Mouse (Mus musculus) forebrain, embryonic 16.5 days (tissue): ENCODE results near the gene Stpg2. TPM values are rescaled to one million over a fixed set of nuclear protein-coding genes. Genes with fewer than 3 reads are reported as not detected.

ENCODE experiments used
- ATAC-seq: fragments of 200-750 bp; cut with Nextera tagmentation; 2 replicates; pipeline ENCODE4 v1.8.0; 2017; ENCODE audit warnings: mild to moderate bottlenecking, moderate library complexity
- H3K27ac ChIP-seq: fragments of 300-500 bp; sonication (generic); 2 replicates; pipeline ENCODE4 v1.5.1; 2014; ENCODE audit warnings: low read length, control low read depth
- H3K27me3 ChIP-seq: fragments of 300-500 bp; sonication (generic); replicated peaks from 2 replicates; pipeline ENCODE4 v1.6.1; 2014; ENCODE audit warnings: low read length; ENCODE audit not compliant: control insufficient read depth, insufficient read depth
- H3K36me3 ChIP-seq: fragments of 300-500 bp; sonication (generic); 2 replicates; pipeline ENCODE4 v1.6.1; 2014; ENCODE audit not compliant: control insufficient read depth, insufficient read depth
- H3K4me1 ChIP-seq: fragments of 300-500 bp; sonication (generic); replicated peaks from 2 replicates; pipeline ENCODE4 v1.6.1; 2014; ENCODE audit warnings: low read length; ENCODE audit not compliant: control insufficient read depth, insufficient read depth
- H3K4me2 ChIP-seq: fragments of 300-500 bp; sonication (generic); 2 replicates; pipeline ENCODE4 v1.6.1; 2014; ENCODE audit warnings: mild to moderate bottlenecking, low read length, control low read depth
- H3K4me3 ChIP-seq: fragments of 300-500 bp; sonication (generic); replicated peaks from 2 replicates; pipeline ENCODE4 v1.5.1; 2014; ENCODE audit warnings: mild to moderate bottlenecking, low read length, control low read depth
- H3K9ac ChIP-seq: fragments of 300-500 bp; sonication (generic); replicated peaks from 2 replicates; pipeline ENCODE4 v1.6.1; 2014; ENCODE audit warnings: low read depth, low read length, control low read depth
- H3K9me3 ChIP-seq: fragments of 300-500 bp; sonication (generic); 2 replicates; pipeline ENCODE4 v1.6.1; 2016; ENCODE audit warnings: low read length; ENCODE audit not compliant: control insufficient read depth
- WGBS: fragments of 180-500 bp; shearing (Covaris S2); extraction: QIAGEN DNeasy Blood & Tissue Kit; methylation state at CpG from one replicate; pipeline ENCODE4 v1.1.7; 2014; 5-methylcytosine and 5-hydroxymethylcytosine counted together
- polyA plus RNA-seq: library from polyadenylated mRNA; unstranded; fragments of >200 nt; fragmentation: Nextera tagmentation; extraction: Ambion mirVana; gene quantifications from 2 replicates; pipeline ENCODE4 v1.2.1, GENCODE M21; 2015

Stpg2 gene
- polyA plus RNA-seq, 1 experiment from 2014 or later = not detected

DNA sequence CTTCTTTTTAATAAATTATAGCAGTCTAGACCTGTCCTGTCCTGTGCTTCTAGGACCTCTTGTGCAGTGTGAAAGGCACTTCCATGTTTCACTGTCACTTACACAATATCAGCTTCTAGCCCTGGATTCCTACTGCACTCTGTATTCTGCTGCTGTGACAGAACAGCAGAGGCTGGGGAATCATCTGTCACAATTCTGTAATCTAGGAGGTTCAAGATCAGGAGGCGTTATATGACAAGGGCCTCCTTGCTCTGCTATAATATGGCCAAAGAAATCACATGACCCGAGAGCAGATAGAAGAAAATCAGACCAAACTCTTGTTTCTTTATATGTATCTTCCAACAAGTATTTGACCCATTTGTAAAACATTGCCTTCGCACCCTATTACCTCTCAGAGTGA lies 175.0 kb downstream of the Stpg2 start:
- Histone ChIP-seq H3K9ac (no peak overlapping the region), H3K9me3 (no peaks in the 10 kb centered on the region), H3K4me1 (no peaks in the 10 kb centered on the region), H3K27me3 (no peaks in the 10 kb centered on the region), H3K4me3 (no peak overlapping the region), H3K27ac (no peak overlapping the region), H3K4me2 (no peak overlapping the region), H3K36me3 (no peaks in the 10 kb centered on the region)
- ATAC-seq = no peak
- WGBS = 93% methylated on average over 3 of the region's 3 CpGs

DNA sequence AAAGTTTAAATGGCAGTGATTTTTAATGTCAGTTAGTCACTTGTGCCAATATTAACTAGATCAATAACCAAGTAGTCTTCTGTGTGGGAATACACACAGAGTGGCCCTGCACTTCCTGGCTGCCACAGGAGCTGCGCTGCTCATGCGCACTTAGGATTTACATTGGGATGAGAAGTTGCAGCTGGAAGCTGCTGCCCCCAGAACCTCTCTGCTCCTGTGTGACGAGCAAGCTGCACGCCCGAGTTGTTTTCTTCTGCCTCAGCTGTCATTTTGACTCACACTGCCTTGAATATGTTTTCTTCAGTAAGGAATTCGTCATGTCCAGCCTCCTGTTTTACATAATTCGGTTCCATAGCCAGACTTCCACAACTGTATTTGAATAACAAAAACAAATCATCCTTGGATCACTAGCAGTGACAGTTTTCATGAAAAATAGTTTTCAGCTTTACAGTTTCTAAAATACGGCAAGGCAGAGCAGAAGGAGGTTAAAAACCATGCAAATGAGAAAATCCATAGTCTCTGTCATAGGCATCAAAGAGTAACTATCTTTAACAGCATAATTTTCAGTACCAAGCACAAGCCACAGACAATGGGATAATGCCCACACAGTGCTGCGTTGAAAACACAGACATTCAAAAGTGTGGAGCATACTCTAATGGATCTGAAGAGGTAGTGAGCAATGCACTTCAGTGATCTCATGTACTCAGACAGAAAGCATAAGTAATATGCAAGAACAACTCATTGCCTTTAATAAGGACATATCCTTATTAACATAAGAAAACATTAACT lies 191.8 kb downstream of the Stpg2 start:
- no peaks in the 10 kb centered on the region for H3K36me3 ChIP-seq
- no peak overlapping the region for H3K4me2 ChIP-seq
- H3K4me3 ChIP-seq = no peak overlapping the region
- no peaks in the 10 kb centered on the region for H3K4me1 ChIP-seq
- H3K9ac ChIP-seq = no peak overlapping the region
- no peak overlapping the region for H3K27ac ChIP-seq
- WGBS = 58% methylated on average over 9 of the region's 9 CpGs
- peak; percentile 58 for ATAC-seq
- H3K9me3 ChIP-seq = no peaks in the 10 kb centered on the region
- no peaks in the 10 kb centered on the region for H3K27me3 ChIP-seq

DNA sequence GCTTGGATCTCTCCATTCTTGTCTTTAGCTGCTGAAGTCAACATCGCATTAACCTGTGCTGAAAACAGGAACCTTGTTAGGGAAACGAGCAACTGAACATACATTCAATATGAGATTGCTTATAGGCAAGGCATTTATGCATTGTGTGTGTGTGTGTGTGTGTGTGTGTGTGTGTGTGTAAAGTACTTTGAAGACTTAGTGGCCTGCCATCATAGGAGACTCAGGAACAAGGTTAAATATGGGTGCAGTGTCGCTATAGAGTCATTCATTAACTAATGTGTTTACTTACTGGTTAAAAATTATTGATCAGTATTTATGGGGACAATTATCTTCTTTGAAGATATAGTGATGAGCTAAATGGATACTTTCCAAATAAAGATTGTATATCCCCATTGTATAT lies 199.2 kb downstream of the Stpg2 start:
- no peaks in the 10 kb centered on the region for H3K27me3 ChIP-seq
- H3K4me1 ChIP-seq = no peaks in the 10 kb centered on the region
- no peak for ATAC-seq
- H3K4me3 ChIP-seq = no peak overlapping the region
- no peaks in the 10 kb centered on the region for H3K9me3 ChIP-seq
- no peak overlapping the region for H3K27ac ChIP-seq
- no peak overlapping the region for H3K4me2 ChIP-seq
- no peaks in the 10 kb centered on the region for H3K36me3 ChIP-seq
- no peak overlapping the region for H3K9ac ChIP-seq
- WGBS = 91% methylated on average over 3 of the region's 3 CpGs

DNA sequence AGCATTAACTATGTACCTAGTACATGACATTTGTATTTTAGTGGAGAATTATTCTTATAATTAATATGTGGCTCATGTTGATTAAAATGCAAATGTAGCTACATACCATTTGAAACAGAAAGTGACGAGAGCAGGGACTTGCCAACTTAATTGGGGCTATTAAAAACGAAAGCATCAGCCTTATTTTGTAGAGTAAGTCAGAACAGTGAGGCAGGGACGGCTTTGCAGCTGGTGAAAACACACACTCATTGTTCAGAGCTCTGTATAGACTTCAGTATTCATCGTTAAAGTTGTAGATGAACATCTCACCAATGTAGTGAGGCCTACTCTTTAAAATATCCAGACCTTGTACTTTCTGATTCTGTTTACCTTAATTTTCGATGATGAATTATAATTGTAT lies 213.6 kb downstream of the Stpg2 start:
- Histone ChIP-seq H3K4me3 (no peak overlapping the region), H3K4me2 (no peak overlapping the region), H3K36me3 (no peaks in the 10 kb centered on the region), H3K27me3 (no peaks in the 10 kb centered on the region), H3K9me3 (no peaks in the 10 kb centered on the region), H3K4me1 (no peaks in the 10 kb centered on the region), H3K27ac (no peak overlapping the region), H3K9ac (no peak overlapping the region)
- ATAC-seq = peak; percentile 54; the same call in 1 of the 2 replicates
- 26% methylated on average over 5 of the region's 5 CpGs for WGBS

DNA sequence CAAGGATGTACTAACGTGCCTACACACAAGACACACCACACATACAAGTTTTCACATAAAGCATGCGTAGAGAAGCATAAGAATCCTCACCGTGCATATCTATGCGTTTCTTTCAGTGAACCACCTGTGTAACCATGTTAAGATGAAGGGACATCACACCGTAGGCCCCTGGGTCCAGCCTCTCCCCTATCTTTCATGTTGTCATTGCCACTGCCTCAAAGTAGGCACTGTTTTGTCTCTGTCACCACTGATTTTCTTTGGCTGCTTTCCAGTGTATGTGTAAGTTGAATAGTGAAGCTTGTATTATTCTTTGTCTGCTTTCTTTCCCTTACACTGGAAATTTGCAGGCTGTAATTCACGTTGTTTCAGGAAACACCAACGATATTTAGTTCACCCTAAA lies 236.7 kb downstream of the Stpg2 start:
- H3K4me2 ChIP-seq = no peak overlapping the region
- no peak overlapping the region for H3K4me3 ChIP-seq
- WGBS = 62% methylated on average over 7 of the region's 7 CpGs
- no peaks in the 10 kb centered on the region for H3K27me3 ChIP-seq
- no peak overlapping the region for H3K27ac ChIP-seq
- H3K4me1 ChIP-seq = no peaks in the 10 kb centered on the region; the same call in 1 of the 2 replicates
- H3K9me3 ChIP-seq = no peaks in the 10 kb centered on the region
- ATAC-seq = 0 out of 2 replicates have a peak, but pooled peaks have one; percentile 15
- no peaks in the 10 kb centered on the region for H3K36me3 ChIP-seq
- no peak overlapping the region for H3K9ac ChIP-seq

DNA sequence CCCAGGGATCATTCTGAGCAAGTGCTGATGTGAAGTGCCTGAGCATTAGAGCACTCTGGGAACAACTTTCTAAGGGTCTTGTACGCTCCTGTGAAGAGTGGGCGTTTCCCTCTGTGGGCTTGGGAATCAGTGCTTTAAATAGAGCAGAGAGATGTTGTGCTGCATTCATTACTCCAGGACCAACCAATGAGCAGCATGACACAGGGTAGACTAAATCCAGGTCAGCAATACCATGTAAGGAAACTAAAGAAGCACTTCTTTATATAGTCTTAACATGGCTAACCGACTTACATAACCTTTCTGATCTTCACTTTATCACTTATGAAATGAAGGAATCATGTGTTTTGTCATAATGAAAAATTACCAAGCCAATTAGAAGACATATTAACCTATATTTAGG lies 290.4 kb downstream of the Stpg2 start:
- Histone ChIP-seq H3K9me3 (no peaks in the 10 kb centered on the region), H3K4me2 (no peak overlapping the region), H3K27me3 (no peaks in the 10 kb centered on the region), H3K4me1 (no peaks in the 10 kb centered on the region), H3K9ac (no peak overlapping the region), H3K27ac (no peak overlapping the region), H3K4me3 (no peak overlapping the region), H3K36me3 (no peaks in the 10 kb centered on the region)
- 57% methylated on average over 3 of the region's 3 CpGs for WGBS
- ATAC-seq = no peak

DNA sequence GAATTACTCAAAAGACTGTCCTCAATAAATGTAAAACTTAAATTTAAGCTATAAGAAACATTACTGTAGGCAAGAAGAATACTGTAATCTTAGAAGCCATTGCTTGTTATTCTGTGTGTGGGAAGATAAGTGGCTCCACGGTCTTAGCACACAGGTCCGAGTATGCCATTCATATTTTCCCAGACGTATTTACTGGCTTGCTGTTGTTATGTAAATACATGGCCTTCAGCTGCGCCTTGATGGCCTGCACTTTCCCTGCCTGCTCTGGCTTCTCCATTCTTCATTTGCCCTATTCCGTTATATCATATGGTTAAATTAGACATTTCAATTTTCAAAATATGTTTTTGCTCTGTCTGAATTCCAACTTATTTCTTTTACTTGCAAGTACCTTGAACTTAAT lies 296.7 kb downstream of the Stpg2 start:
- ATAC-seq = no peak
- Histone ChIP-seq H3K9ac (no peak overlapping the region), H3K4me2 (no peak overlapping the region), H3K27ac (no peak overlapping the region), H3K9me3 (no peaks in the 10 kb centered on the region), H3K4me1 (no peaks in the 10 kb centered on the region), H3K4me3 (no peak overlapping the region), H3K36me3 (no peaks in the 10 kb centered on the region), H3K27me3 (no peaks in the 10 kb centered on the region)
- WGBS = 25% methylated on average over 5 of the region's 5 CpGs

DNA sequence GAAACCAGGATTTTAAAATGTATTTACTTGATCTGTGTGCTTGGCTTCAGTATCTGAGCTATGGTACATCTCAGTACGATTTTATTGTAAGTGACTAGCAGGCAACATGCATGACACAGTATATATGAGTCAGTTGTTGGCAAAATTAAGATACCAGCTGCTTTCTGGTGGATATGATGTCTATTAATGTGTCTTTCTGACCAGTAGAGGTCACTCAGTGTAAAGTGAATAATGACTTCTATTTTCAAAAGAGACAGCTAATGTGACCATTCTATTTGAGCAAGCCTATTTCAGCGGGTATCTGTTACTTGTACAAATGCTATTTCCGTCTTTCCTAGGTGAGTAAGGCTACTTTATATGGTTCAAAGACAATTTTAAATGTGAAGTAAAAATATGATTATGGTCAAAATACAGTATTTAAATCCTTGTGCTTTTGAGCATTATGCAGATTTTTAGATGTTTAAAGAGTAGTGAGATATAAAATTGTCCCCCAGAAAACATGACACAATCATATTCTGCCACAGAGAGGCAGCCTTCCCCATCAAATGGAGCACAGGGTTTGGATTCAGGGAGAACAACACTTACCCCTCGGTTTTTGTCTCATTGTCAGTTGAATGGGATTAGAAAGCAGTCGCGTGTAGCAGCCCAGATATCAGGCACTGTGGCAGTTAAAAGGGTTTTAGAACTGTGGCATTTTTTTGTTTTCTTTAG lies 303.9 kb downstream of the Stpg2 start:
- peak; percentile 93 for ATAC-seq
- H3K27ac ChIP-seq = no peak overlapping the region
- WGBS = 22% methylated on average over 6 of the region's 6 CpGs
- no peak overlapping the region for H3K9ac ChIP-seq
- H3K27me3 ChIP-seq = no peaks in the 10 kb centered on the region
- no peaks in the 10 kb centered on the region for H3K9me3 ChIP-seq
- no peak overlapping the region for H3K4me2 ChIP-seq
- no peaks in the 10 kb centered on the region for H3K4me1 ChIP-seq
- no peaks in the 10 kb centered on the region for H3K36me3 ChIP-seq
- H3K4me3 ChIP-seq = no peak overlapping the region

DNA sequence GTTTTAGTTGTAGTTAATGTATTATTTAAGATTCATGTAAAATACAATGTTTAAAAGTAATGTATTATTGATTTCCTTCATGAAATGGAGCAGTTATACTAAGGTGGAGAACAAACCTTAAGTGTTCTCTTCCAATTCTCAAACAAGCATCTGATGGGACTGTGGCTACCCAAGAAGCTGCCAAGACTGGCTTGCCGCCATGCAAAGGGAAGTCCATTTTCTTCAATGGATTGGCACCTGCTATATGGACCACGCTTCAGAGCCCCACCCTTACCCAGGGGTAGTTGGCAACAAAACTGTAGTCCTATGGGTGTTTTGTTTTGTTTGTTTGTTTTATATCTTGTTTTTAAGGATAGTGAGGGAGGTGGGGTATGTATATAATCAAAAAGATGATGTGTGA lies 373.0 kb downstream of the Stpg2 start:
- H3K9ac ChIP-seq = no peak overlapping the region
- ATAC-seq = no peak
- no peak overlapping the region for H3K4me3 ChIP-seq
- H3K27me3 ChIP-seq = no peaks in the 10 kb centered on the region
- H3K36me3 ChIP-seq = no peaks in the 10 kb centered on the region
- H3K27ac ChIP-seq = no peak overlapping the region
- no peak overlapping the region for H3K4me2 ChIP-seq
- no peaks in the 10 kb centered on the region for H3K4me1 ChIP-seq
- no peaks in the 10 kb centered on the region for H3K9me3 ChIP-seq
- 95% methylated on average over 2 of the region's 2 CpGs for WGBS
